Mouse (Mus musculus): ENCODE results near the gene Ckap2. TPM values are rescaled to one million over a fixed set of nuclear protein-coding genes. Genes with fewer than 3 reads are reported as not detected.
"Not testable (repeated sequence)": the region's sequence is repeated elsewhere in the genome, so short reads cannot be mapped to it uniquely, and the experiment has no call there.

Ckap2 gene
- polyA plus RNA-seq, 1 experiment from 2014 or later: 50.3 TPM

DNA sequence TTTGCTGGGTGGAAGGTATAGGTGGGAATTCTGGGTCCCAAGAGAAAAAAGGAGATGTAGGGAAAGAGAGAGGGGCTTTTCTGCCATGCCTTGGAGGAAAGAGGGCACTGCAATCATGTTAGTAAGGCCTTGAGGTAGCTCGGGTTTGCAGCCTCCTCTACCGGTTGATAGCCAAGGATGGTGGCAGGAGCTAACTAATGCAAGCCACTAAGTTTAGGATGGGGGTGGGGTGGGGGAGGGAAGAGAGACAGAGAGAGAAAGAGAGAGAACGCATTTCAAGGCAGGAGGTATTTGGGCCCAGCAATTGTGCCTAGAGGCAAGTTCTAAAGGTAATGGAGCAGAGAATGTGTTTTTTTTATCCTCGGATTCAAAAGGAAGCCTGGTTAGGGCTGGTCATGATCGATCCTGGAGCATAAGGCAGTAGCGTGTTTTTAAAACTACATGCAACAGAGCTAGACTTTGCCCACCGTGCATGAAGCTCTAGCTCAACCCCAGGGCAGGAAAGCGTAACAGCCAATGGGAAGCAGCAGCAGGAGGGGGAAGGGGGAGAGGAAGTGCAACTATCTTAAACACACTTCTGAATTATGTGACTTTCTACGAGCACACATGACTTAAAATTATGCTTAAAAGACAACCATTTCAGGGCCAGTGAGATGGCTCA, 37.8 kb downstream of the Ckap2 start:
- WGBS: 72% methylated on average over 9 of the region's 9 CpGs
- Histone ChIP-seq H3K9me3 (no peaks in the 10 kb centered on the region), H3K27ac (no peak overlapping the region), H3K36me3 (peaks cover 3% of the 10 kb centered on the region; the same call in 1 of the 2 replicates), H3K4me2 (replicated peaks) (no peak overlapping the region), H3K4me1 (no peaks in the 10 kb centered on the region), H3K4me3 (no peak overlapping the region), H3K27me3 (no peaks in the 10 kb centered on the region), H3K9ac (no peak overlapping the region)
- ATAC-seq (ENCODE audit: insufficient number of reproducible peaks, insufficient read depth, low FRiP score, low TSS enrichment): no peak

- no peaks in the 10 kb centered on the region for H3K27me3 ChIP-seq
- 79% methylated on average over 6 of the region's 6 CpGs for WGBS
- ATAC-seq (ENCODE audit: insufficient number of reproducible peaks, insufficient read depth, low FRiP score, low TSS enrichment): no peak
- H3K9me3 ChIP-seq: no peaks in the 10 kb centered on the region
- no peak overlapping the region for H3K9ac ChIP-seq
- H3K36me3 ChIP-seq: peaks cover 3% of the 10 kb centered on the region; the same call in 1 of the 2 replicates
- H3K4me2 ChIP-seq (replicated peaks): no peak overlapping the region
- no peak overlapping the region for H3K27ac ChIP-seq
- no peak overlapping the region for H3K4me3 ChIP-seq
- no peaks in the 10 kb centered on the region for H3K4me1 ChIP-seq
These were observed 39.8 kb downstream of the Ckap2 start for GRCm38 (mm10) chr8:22145831-22146230.

DNA sequence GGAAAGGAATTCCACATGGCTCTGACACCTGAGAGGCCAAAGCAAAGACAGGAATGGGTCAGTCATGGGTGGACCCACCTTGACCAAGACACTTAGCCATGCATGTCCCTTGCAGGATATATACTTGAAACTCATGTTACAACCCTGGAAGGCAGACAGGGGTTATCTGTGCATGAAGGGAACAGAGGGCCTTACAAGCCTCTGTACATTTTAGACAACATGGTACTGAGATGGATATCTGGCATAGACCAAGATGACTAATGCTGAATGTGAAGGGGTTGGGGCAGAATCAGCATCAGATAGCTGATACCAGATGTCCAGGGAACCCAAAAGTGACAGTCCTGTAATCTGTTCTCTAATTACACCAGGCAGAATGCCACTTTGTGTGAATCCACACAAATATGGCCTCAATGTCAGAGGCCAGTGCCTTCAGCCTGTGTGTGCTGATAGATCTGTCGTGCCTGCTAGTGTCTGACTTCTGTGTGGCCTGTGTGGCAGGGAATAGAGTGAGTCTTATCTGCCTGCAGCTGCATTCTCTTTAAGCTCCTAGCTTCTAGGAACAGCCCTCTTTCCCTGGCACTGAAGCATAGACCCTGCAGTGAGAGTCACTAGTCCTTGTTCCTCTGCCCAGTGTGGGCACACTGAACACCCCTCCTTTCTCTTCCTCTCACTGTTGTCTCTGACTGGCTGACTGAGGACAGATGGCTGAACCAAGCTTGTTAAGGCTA, 41.7 kb downstream of the Ckap2 start:
- WGBS: 72% methylated on average over 1 of the region's 1 CpGs

GRCm38 (mm10) chr8:22142592-22142991, 43.0 kb downstream of the Ckap2 start:
- ATAC-seq (ENCODE audit: insufficient number of reproducible peaks, insufficient read depth, low FRiP score, low TSS enrichment): no peak
- no peak overlapping the region for H3K27ac ChIP-seq
- no peaks in the 10 kb centered on the region for H3K36me3 ChIP-seq
- no peaks in the 10 kb centered on the region for H3K27me3 ChIP-seq
- no peaks in the 10 kb centered on the region for H3K9me3 ChIP-seq
- WGBS: 67% methylated on average over 4 of the region's 4 CpGs
- H3K4me2 ChIP-seq (replicated peaks): no peak overlapping the region
- no peak overlapping the region for H3K9ac ChIP-seq
- H3K4me1 ChIP-seq: no peaks in the 10 kb centered on the region
- no peak overlapping the region for H3K4me3 ChIP-seq

More for the DNA sequence above, 41.7 kb downstream of the Ckap2 start:
- H3K9me3 ChIP-seq: no peaks in the 10 kb centered on the region
- no peak overlapping the region for H3K27ac ChIP-seq
- H3K4me1 ChIP-seq: no peaks in the 10 kb centered on the region
- peaks cover 3% of the 10 kb centered on the region; the same call in 1 of the 2 replicates for H3K36me3 ChIP-seq
- no peak overlapping the region for H3K9ac ChIP-seq
- no peaks in the 10 kb centered on the region for H3K27me3 ChIP-seq
- no peak overlapping the region for H3K4me3 ChIP-seq
- no peak overlapping the region for H3K4me2 ChIP-seq (replicated peaks)
- no peak for ATAC-seq (ENCODE audit: insufficient number of reproducible peaks, insufficient read depth, low FRiP score, low TSS enrichment)

DNA sequence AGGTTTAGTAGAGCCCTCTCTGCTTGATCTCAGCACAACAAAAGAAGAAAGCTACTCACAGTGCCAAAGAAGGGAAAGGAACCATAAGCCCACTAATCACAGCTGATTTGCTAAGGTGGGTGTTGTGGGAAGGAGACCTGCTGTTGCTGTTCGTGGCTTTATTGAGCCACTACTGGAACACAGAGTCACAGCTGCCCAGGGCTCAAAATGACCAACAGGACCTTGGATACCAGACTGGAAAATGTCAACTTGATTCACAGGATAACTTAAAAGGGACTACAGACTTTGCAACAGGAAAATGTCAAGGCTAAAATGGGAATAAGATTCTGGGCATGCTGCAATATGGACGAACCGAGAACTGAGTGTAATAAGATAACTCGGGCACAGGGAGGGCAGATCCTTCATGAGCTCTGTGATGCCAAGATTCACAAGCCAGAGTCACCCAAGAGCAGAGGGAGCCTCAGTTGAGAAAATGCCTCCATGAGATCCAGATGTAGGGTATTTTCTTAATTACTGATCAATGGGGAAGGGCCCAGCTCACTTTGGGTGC, 43.7 kb downstream of the Ckap2 start:
- no peak overlapping the region for H3K4me3 ChIP-seq
- 91% methylated on average over 4 of the region's 4 CpGs for WGBS
- no peaks in the 10 kb centered on the region for H3K27me3 ChIP-seq
- no peak overlapping the region for H3K27ac ChIP-seq
- H3K36me3 ChIP-seq: no peaks in the 10 kb centered on the region
- H3K9ac ChIP-seq: no peak overlapping the region
- no peak overlapping the region for H3K4me2 ChIP-seq (replicated peaks)
- no peaks in the 10 kb centered on the region for H3K9me3 ChIP-seq
- no peak for ATAC-seq (ENCODE audit: insufficient number of reproducible peaks, insufficient read depth, low FRiP score, low TSS enrichment)
- no peaks in the 10 kb centered on the region for H3K4me1 ChIP-seq

DNA sequence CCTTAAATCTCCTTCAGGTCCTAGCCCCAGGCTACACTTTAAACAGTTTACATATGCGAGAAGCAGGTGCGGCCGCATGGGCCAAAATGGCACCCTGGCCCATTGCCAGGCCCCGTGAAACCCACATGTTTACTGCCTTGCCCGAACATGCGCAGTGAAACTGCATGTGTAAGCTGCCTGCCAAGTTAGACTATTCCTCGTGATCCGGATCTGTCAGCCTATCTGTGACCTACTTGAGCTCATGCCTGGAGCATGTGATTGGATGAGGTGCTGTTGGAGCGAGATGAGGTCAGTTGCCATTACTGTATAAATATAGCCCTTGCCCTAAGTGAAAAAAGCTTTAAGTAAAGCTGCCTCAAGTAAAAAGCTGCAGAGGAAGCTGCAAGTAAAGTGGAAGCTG, 49.2 kb downstream of the Ckap2 start:
- not testable (repeated sequence) for H3K27me3 ChIP-seq; ATAC-seq (ENCODE audit: insufficient number of reproducible peaks, insufficient read depth, low FRiP score, low TSS enrichment); H3K27ac ChIP-seq; H3K4me2 ChIP-seq (replicated peaks); H3K9ac ChIP-seq; H3K36me3 ChIP-seq; H3K4me3 ChIP-seq; H3K9me3 ChIP-seq; H3K4me1 ChIP-seq
- 90% methylated on average over 9 of the region's 9 CpGs for WGBS

GRCm38 (mm10) chr8:22134750-22135135, 50.9 kb downstream of the Ckap2 start:
- Histone ChIP-seq H3K4me3 (no peak overlapping the region), H3K36me3 (no peaks in the 10 kb centered on the region), H3K9ac (no peak overlapping the region), H3K27me3 (no peaks in the 10 kb centered on the region), H3K9me3 (no peaks in the 10 kb centered on the region), H3K27ac (no peak overlapping the region), H3K4me2 (replicated peaks) (no peak overlapping the region), H3K4me1 (no peaks in the 10 kb centered on the region)
- ATAC-seq (ENCODE audit: insufficient number of reproducible peaks, insufficient read depth, low FRiP score, low TSS enrichment): no peak
- WGBS: 81% methylated on average over 5 of the region's 5 CpGs

GRCm38 (mm10) chr8:22134078-22134749, 51.4 kb downstream of the Ckap2 start:
- H3K27ac ChIP-seq: no peak overlapping the region
- no peak overlapping the region for H3K4me3 ChIP-seq
- H3K4me1 ChIP-seq: no peaks in the 10 kb centered on the region
- H3K9ac ChIP-seq: no peak overlapping the region
- ATAC-seq (ENCODE audit: insufficient number of reproducible peaks, insufficient read depth, low FRiP score, low TSS enrichment): no peak
- no peaks in the 10 kb centered on the region for H3K9me3 ChIP-seq
- H3K27me3 ChIP-seq: no peaks in the 10 kb centered on the region
- no peak overlapping the region for H3K4me2 ChIP-seq (replicated peaks)
- 95% methylated on average over 7 of the region's 7 CpGs for WGBS
- H3K36me3 ChIP-seq: 0 out of 2 replicates have a peak, but pooled peaks cover 1% of the 10 kb centered on the region

GRCm38 (mm10) chr8:22132062-22132461, 53.6 kb downstream of the Ckap2 start:
- H3K9me3 ChIP-seq: no peaks in the 10 kb centered on the region
- no peak for ATAC-seq (ENCODE audit: insufficient number of reproducible peaks, insufficient read depth, low FRiP score, low TSS enrichment)
- WGBS: 75% methylated on average over 12 of the region's 12 CpGs
- no peak overlapping the region for H3K9ac ChIP-seq
- no peaks in the 10 kb centered on the region for H3K4me1 ChIP-seq
- H3K27ac ChIP-seq: no peak overlapping the region
- no peaks in the 10 kb centered on the region for H3K27me3 ChIP-seq
- H3K4me3 ChIP-seq: no peak overlapping the region
- H3K36me3 ChIP-seq: peaks cover 18% of the 10 kb centered on the region
- H3K4me2 ChIP-seq (replicated peaks): no peak overlapping the region

- ATAC-seq (ENCODE audit: insufficient number of reproducible peaks, insufficient read depth, low FRiP score, low TSS enrichment): peak; percentile 68
- Histone ChIP-seq H3K36me3 (peaks cover 18% of the 10 kb centered on the region), H3K27ac (no peak within 1 kb of the TSS), H3K9ac (peak within 1 kb of the TSS; percentile 36; the same call in 1 of the 2 replicates), H3K4me3 (peak within 1 kb of the TSS; percentile 42), H3K27me3 (no peaks in the 10 kb centered on the region), H3K4me2 (replicated peaks) (peak within 1 kb of the TSS; percentile 83), H3K9me3 (no peaks in the 10 kb centered on the region), H3K4me1 (no peaks in the 10 kb centered on the region)
- WGBS: 2% methylated on average over 29 of the region's 29 CpGs
These were observed 61.1 kb downstream of the Ckap2 start, which contains the start of gene Nek5 for GRCm38 (mm10) chr8:22124220-22125152. TSS of gene Nek5 (minus strand) at chr8:22125053.
